Mouse (Mus musculus) intestine, postnatal 0 days (tissue): ENCODE data around the gene Itpr1. TPM values are rescaled to one million over a fixed set of nuclear protein-coding genes. Genes with fewer than 3 reads are reported as not detected.

Experiments
- ATAC-seq: fragments of 200-750 bp; cut with Nextera tagmentation; 2 replicates; pipeline ENCODE4 v1.8.0; 2017; ENCODE audit warnings: mild to moderate bottlenecking, moderate TSS enrichment, moderate library complexity
- H3K27ac ChIP-seq: fragments of 300-500 bp; sonication (generic); 2 replicates; pipeline ENCODE4 v1.5.1; 2014; ENCODE audit warnings: mild to moderate bottlenecking, low read depth, low read length, moderate library complexity
- H3K27me3 ChIP-seq: fragments of 300-500 bp; sonication (generic); replicated peaks from 2 replicates; pipeline ENCODE4 v1.6.1; 2014; ENCODE audit warnings: low read length, mixed read lengths; ENCODE audit not compliant: control insufficient read depth, insufficient read depth
- H3K36me3 ChIP-seq: fragments of 300-500 bp; sonication (generic); 2 replicates; pipeline ENCODE4 v1.6.1; 2014; ENCODE audit warnings: mild to moderate bottlenecking, moderate library complexity; ENCODE audit not compliant: control insufficient read depth, insufficient read depth
- H3K4me1 ChIP-seq: fragments of 300-500 bp; sonication (generic); replicated peaks from 2 replicates; pipeline ENCODE4 v1.6.1; 2014; ENCODE audit warnings: antibody characterized with exemption, low read length, mixed read lengths; ENCODE audit not compliant: control insufficient read depth, insufficient read depth
- H3K4me2 ChIP-seq: fragments of 300-500 bp; sonication (generic); replicated peaks from 2 replicates; pipeline ENCODE4 v1.6.1; 2014; ENCODE audit warnings: low read depth, mild to moderate bottlenecking, moderate library complexity
- H3K4me3 ChIP-seq: fragments of 300-500 bp; sonication (generic); 2 replicates; pipeline ENCODE4 v1.5.1; 2014; ENCODE audit warnings: low read depth, low read length
- H3K9ac ChIP-seq: fragments of 300-500 bp; sonication (generic); 2 replicates; pipeline ENCODE4 v1.6.1; 2014; ENCODE audit warnings: mild to moderate bottlenecking, low read depth, low read length
- H3K9me3 ChIP-seq: fragments of 300-500 bp; sonication (generic); 2 replicates; pipeline ENCODE4 v1.6.1; 2016; ENCODE audit warnings: mixed run types; ENCODE audit not compliant: control insufficient read depth
- CTCF ChIP-seq: sonication (generic); IDR thresholded peaks from 2 replicates; pipeline ENCODE4 v1.5.1; 2016; ENCODE audit warnings: low read depth, mild to moderate bottlenecking, control low read depth, antibody characterized with exemption, moderate library complexity
- whole genome bisulfite sequencing: fragments of 180-500 bp; shearing (Covaris S2); extraction: QIAGEN DNeasy Blood & Tissue Kit; methylation state at CpG from one replicate; pipeline ENCODE4 v1.1.7; 2014; 5-methylcytosine and 5-hydroxymethylcytosine counted together
- polyA plus RNA-seq: library from polyadenylated mRNA; unstranded; fragments of >200 nt; fragmentation: Nextera tagmentation; extraction: Ambion mirVana; gene quantifications from 2 replicates; pipeline ENCODE4 v1.2.1, GENCODE M21; 2015

The Itpr1 gene
- polyA plus RNA-seq, 1 experiment from 2014 or later: 6.4 TPM

GRCm38 (mm10) chr6:108482464-108482863 is 269.6 kb downstream of the Itpr1 start:
- WGBS: 66% methylated on average over 5 of the region's 5 CpGs
- ATAC-seq: no peak

GRCm38 (mm10) chr6:108486212-108486992 is 273.5 kb downstream of the Itpr1 start:
- WGBS: 50% methylated on average over 7 of the region's 7 CpGs
- Histone ChIP-seq H3K36me3 (peaks cover 5% of the 10 kb centered on the region; the same call in 1 of the 2 replicates), H3K9me3 (no peaks in the 10 kb centered on the region), H3K4me1 (peaks cover 6% of the 10 kb centered on the region; the same call in 1 of the 2 replicates), H3K4me3 (no peak overlapping the region), H3K27ac (peak overlapping the region; percentile 79), H3K27me3 (no peaks in the 10 kb centered on the region), H3K4me2 (no peak overlapping the region), H3K9ac (no peak overlapping the region)
- peak; percentile 40; the same call in 1 of the 2 replicates for TF ChIP-seq CTCF
- peak; percentile 94 for ATAC-seq

More at GRCm38 (mm10) chr6:108482464-108482863, 269.6 kb downstream of the Itpr1 start:
- no peak overlapping the region for H3K4me3 ChIP-seq
- H3K4me1 ChIP-seq: peaks cover 6% of the 10 kb centered on the region; the same call in 1 of the 2 replicates
- no peak for TF ChIP-seq CTCF
- H3K27ac ChIP-seq: no peak overlapping the region
- no peak overlapping the region for H3K9ac ChIP-seq
- no peaks in the 10 kb centered on the region for H3K27me3 ChIP-seq
- H3K4me2 ChIP-seq: no peak overlapping the region
- peaks cover 5% of the 10 kb centered on the region; the same call in 1 of the 2 replicates for H3K36me3 ChIP-seq
- H3K9me3 ChIP-seq: no peaks in the 10 kb centered on the region

- Histone ChIP-seq H3K9ac (no peak overlapping the region), H3K27me3 (no peaks in the 10 kb centered on the region), H3K4me3 (no peak overlapping the region), H3K4me2 (no peak overlapping the region), H3K27ac (peak overlapping the region; percentile 70; the same call in 1 of the 2 replicates), H3K4me1 (peaks cover 6% of the 10 kb centered on the region; the same call in 1 of the 2 replicates), H3K36me3 (peaks cover 5% of the 10 kb centered on the region; the same call in 1 of the 2 replicates), H3K9me3 (no peaks in the 10 kb centered on the region)
- TF ChIP-seq CTCF: no peak
- WGBS: 25% methylated on average over 10 of the region's 10 CpGs
- ATAC-seq: no peak
Observed at GRCm38 (mm10) chr6:108487300-108487835, 274.5 kb downstream of the Itpr1 start.

- no peak overlapping the region for H3K27ac ChIP-seq
- WGBS: 87% methylated on average over 5 of the region's 5 CpGs
- ATAC-seq: no peak
- no peaks in the 10 kb centered on the region for H3K9me3 ChIP-seq
- H3K9ac ChIP-seq: no peak overlapping the region
- H3K36me3 ChIP-seq: peaks cover 5% of the 10 kb centered on the region; the same call in 1 of the 2 replicates
- peaks cover 6% of the 10 kb centered on the region; the same call in 1 of the 2 replicates for H3K4me1 ChIP-seq
- no peaks in the 10 kb centered on the region for H3K27me3 ChIP-seq
- no peak overlapping the region for H3K4me3 ChIP-seq
- no peak overlapping the region for H3K4me2 ChIP-seq
- TF ChIP-seq CTCF: peak; percentile 69
Observed at GRCm38 (mm10) chr6:108488250-108488649, 275.4 kb downstream of the Itpr1 start.

GRCm38 (mm10) chr6:108491969-108492368 is 279.1 kb downstream of the Itpr1 start:
- TF ChIP-seq CTCF: no peak
- Histone ChIP-seq H3K4me3 (no peak overlapping the region), H3K4me2 (no peak overlapping the region), H3K4me1 (peaks cover 5% of the 10 kb centered on the region; the same call in 1 of the 2 replicates), H3K36me3 (peaks cover 5% of the 10 kb centered on the region; the same call in 1 of the 2 replicates), H3K27ac (no peak overlapping the region), H3K9me3 (no peaks in the 10 kb centered on the region), H3K9ac (no peak overlapping the region), H3K27me3 (no peaks in the 10 kb centered on the region)
- ATAC-seq: peak; percentile 26; the same call in 1 of the 2 replicates
- WGBS: 67% methylated on average over 1 of the region's 1 CpGs

GRCm38 (mm10) chr6:108493753-108494152 is 280.9 kb downstream of the Itpr1 start:
- H3K9me3 ChIP-seq: no peaks in the 10 kb centered on the region
- no peak overlapping the region for H3K27ac ChIP-seq
- no peaks in the 10 kb centered on the region for H3K4me1 ChIP-seq
- no peak for ATAC-seq
- 90% methylated on average over 16 of the region's 16 CpGs for WGBS
- H3K4me2 ChIP-seq: no peak overlapping the region
- TF ChIP-seq CTCF: no peak
- H3K27me3 ChIP-seq: no peaks in the 10 kb centered on the region
- peaks cover 5% of the 10 kb centered on the region; the same call in 1 of the 2 replicates for H3K36me3 ChIP-seq
- no peak overlapping the region for H3K4me3 ChIP-seq
- no peak overlapping the region for H3K9ac ChIP-seq
